Mouse (Mus musculus): ENCODE data around the gene Mlc1.

Gene Mlc1

DNA sequence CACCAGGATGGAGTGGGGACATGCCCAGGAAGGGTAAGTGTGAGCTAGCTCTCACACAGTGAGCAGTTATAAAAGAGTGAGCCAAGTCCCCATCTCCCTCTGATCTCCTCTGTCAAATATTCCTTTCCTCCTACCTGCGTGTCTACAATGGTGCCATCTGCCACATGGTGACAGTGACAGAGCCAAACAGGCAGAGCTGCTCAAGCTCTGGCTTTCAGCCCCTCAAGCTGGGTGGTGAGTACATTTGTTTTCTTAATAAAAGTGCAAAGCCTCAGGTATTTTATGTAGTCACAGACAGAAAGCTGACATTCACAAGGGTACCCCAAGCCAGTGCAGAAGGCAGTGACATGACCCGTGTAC, 41.5 kb downstream of the Mlc1 start:
- DNase-seq (ENCODE audit: low spot score): no peak

DNA sequence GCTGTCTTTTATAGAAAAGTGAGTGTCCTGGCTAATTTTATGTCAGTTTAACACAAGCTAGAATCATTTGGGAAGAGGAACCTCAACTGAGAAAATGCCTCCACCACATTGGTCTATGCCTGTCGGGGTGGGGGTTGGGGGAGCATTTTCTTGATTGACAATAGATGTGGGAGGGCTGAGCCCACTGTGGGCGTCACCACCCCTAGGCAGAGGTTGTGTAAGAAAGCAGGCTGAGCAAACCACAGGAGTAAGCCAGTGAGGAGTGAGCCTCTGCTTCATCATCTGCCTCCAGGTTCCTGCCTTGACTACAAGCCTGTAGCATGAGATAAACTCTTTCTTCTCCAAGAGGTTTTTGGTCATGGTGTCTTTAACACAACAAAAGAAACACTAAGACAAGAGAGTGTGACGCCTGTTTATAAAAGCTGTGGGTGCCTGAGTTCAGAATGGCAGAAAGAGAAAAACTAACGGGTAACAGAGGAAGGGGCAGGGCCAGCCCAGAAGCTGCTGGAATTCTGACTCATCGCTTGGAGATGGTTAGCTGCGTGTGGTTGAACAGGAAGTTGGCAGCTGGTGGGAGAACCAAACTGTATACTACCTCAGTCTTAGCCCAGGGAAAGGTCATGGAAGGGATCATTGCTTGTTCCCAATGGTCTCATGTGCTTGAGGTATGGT, 42.1 kb downstream of the Mlc1 start:
- no peak for DNase-seq (ENCODE audit: low spot score)

DNA sequence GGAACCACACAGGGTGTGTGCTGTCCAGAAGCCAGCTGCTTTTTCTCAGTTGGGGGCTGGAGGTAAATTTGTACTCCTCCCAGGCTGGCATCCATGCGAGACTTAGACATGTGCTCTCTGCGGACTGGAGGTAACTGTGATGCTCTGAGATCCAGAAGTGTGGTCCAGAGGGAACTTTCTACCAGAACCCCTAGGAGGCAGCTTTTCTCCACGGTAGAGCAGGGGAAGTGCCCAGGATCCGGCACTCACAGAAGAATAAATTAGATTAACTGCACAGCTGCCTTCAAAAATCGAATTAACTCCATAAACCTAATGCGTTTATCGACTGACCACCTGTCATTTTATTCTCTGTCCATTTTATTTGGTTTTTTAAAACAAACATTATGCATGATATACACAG, 44.7 kb downstream of the Mlc1 start:
- DNase-seq (ENCODE audit: low spot score): no peak

DNA sequence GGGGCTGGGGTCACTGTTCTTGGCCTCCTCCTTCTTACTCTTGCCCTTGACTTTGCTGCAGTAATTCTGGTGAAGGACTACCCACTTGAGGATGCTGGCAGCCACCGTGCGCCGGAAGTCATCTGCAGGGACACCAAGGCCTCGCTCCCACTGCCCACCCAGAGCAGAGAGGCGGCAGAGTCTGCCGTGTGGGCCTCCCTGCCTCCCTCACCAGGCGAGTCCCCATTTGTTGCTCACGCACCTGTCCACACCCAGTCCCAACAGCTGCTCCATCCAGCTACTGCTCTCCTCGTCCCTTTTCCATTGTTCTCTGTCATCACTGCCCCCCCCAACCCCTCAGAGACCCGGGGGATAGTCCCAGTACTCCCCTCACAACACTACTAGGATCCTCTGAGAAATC, 46.1 kb downstream of the Mlc1 start:
- no peak for DNase-seq (ENCODE audit: low spot score)

DNA sequence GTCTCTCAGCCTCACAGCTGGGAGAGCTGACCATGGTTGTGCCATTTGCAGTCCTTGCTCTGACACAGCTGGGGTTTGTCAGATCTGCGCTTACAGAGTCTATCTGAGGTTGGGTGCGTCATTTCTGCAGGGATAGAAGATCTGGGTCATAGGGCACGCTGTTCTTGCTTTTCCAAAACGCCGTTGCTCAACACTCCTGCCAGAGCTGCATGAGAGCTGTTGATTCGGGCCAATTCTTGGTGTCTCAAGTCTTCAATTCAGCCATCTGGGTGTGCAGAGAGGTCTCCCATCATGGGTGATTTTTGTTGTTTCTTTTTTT, 56.9 kb downstream of the Mlc1 start:
- no peak for DNase-seq (ENCODE audit: low spot score)

DNA sequence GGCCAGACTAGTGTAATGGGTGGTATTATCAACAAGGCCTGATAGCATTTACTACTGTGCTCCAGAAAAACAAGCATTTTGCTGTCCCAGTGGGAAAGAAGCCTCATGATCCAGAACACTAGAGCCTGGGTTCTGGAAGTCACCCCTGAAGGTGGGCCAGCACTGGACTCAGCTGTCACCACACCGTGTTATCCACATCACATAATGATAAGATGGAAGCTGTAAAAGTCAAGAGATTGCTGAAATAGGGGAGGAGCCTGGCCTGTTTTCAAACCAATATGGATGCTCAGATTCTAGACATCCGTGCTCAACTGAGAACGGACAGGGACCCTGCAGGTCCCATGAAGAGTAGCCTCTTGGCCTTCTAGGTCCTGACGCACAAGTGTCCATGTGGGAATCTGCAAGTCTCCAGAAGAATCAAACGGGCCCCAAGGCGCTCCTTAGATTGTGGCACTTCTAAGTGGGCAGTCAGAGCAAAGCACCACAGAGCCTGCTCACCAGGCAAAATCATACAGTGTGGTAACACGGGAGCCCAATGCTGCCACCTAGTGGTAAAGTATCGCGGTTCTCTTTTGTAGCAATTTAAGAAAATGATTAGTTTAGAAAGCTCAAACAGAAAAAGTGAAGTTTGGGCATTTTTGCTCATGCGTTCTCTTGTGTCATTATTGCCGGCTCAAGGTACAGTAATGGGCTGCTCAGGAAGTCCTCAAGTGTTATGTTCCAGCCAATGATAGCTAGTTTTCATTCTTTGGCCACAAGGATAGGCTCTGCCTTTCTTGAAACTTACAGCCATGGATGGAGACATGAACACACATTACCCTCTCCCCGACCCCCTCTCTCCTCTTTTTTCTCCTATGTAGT, 57.4 kb downstream of the Mlc1 start:
- peak; percentile 90 for DNase-seq (ENCODE audit: low spot score)

DNA sequence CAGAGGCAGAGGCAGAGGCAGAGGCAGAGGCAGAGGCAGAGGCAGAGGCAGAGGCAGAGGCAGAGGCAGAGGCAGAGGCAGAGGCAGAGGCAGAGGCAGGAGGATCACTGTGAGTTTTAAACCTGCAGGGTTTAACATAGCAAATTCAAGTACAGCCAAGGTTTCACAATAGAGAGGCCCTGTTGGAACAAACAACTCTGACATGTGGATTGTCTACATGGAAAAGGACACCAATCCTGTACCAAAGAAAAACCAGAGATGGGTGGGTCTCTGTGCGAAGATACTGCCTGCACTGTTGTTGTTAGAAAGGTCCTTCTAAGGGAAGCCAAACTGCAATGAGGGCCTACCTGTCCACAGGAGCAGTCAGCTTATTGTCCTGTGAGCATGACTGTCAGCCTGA, 58.7 kb downstream of the Mlc1 start:
- DNase-seq (ENCODE audit: low spot score): no peak

DNA sequence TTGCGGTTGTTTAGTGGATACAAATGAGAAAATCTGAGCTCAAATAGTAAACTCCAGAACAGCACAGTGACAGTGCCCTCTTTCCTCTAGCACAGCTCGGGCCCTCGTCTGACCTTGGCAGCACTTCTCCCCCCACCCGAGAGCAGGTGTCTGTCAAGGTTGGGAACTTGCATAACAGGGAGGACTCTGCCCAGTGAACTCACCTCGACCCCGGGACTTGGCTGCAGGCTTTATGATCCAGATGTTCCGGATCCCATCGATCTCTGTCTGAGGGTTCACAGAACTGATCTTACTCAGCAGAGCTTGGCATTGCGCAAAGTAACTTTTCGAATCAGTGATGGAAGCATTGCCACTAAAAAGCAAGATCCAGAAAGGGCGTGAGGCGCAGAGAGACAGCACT, 59.5 kb downstream of the Mlc1 start:
- no peak for DNase-seq (ENCODE audit: low spot score)

DNA sequence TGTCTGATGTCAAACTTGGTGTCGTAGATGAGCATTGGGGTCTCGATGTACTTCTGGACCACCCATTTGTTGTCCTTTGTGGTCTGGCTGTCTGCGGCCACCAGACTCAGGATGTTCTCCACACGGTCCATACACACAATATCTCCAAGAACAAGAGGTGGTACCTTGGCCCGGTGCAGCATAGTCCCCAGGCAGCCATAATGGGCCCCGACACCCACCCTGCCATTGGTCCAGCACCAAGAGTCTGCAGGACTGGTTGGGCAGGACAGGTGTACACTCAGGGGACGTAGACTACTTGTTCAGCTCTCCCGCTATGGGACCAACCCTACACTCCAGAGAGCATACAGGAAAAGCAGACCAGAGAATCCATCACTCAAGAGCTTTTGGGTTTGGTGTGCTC, 61.7 kb downstream of the Mlc1 start:
- DNase-seq (ENCODE audit: low spot score): no peak

DNA sequence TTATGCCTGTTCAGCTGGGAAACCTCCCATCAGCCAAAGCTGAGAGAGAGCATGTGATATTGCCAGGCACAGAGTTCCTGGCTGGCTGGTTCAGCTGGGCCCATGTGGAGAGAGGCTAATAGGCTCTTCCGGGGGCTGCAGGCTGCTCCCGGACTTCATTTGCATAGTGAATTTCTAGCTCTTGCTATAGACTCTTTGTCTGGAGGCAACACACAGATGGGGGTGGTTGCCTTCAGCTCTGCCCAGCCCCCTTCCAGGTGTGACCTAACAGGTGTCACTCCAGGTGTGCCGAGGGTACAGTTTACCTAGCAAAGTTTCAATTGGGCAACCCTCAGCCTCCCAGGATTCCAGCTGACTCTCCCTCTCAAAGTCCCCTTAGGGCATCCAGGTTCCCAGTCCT, 62.4 kb downstream of the Mlc1 start:
- DNase-seq (ENCODE audit: low spot score): no peak

DNA sequence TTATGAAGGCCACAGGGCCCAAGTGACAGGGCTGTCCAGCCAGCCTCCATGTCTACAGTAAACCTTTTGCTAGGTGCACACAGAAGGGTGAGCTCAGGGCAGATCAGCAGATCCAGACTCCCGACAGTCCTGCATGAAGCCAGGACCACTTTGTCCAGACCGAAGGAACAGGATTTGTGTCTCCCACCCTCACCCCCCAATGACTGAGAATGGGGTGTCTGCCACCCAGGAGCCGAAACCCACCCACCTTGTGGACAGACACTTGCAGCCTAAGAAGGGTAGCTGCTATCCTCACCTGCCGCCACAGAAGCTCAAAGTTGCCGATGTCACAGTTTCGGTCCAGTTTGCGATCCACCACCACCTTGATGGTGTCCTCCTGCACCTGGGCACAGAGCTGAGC, 63.8 kb downstream of the Mlc1 start:
- DNase-seq (ENCODE audit: low spot score): no peak

DNA sequence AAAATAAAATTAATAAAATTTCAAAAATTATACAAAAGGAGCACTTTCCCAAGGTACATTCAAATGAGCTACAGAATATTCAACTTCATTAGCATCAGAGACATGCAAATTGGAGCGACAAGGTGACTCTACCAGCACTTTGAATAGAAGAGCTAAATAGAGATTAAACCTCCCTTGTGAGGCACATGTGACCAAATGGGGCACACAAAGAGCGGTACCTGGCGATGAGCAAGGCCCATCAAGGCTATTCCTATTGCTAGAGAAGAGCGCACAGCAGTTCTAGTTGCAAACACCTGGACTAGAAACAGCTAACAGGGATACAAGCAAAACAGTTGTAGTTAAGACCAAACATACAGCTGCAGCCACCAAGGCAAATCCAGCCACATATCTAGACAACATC, 72.5 kb downstream of the Mlc1 start:
- DNase-seq (ENCODE audit: low spot score): no peak
